Mouse (Mus musculus): ENCODE results near the gene Bbip1. TPM values are rescaled to one million over a fixed set of nuclear protein-coding genes. Genes with fewer than 3 reads are reported as not detected.
"Not testable (repeated sequence)": the region's sequence is repeated elsewhere in the genome, so short reads cannot be mapped to it uniquely, and the experiment has no call there.

Gene Bbip1
- total and polyA plus RNA-seq, 3 experiments = 71.3 to 75.9 TPM; not detected in 1

DNA sequence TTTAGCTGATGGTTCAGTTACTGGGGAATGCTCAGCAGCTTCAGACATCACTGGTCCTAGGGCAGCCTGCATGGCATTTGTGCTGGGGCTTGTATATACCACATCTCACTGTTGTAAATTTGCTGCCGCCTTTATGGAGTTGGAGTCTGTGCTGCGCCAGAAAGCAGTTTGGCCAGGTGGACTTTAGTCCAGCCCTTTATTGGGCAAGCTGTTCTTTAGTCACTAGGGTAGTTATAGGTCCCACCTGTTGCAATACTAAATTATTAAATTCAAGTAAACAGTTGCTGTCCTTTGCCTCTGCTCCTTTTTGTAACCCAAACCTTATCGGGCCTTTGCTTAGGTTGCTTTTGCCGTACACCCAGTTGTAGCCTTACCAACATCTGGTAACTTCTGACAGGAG, 29.5 kb downstream of the Bbip1 start:
- Histone ChIP-seq H3K9ac (ENCODE audit: control insufficient read depth, low read depth, low read length, poor library complexity, severe bottlenecking) (no peak overlapping the region), H3K27me3 (ENCODE audit: control insufficient read depth in 1 of 2, insufficient read depth in 2 of 2, low read length in 2 of 2) (no peaks in the 10 kb centered on the region), H3K4me3 (ENCODE audit: control insufficient read depth in 1 of 2, insufficient read depth in 1 of 2, low read depth in 2 of 2, low read length in 2 of 2) (no peak overlapping the region), H3K9me3 (replicated peaks; ENCODE audit: insufficient read depth, low read length) (no peaks in the 10 kb centered on the region), H3K27ac (ENCODE audit: control insufficient read depth, low read depth, low read length) (no peak overlapping the region), H3K4me1 (ENCODE audit: control insufficient read depth in 1 of 2, insufficient read depth in 2 of 2, low read length in 2 of 2) (no peaks in the 10 kb centered on the region), H3K79me2 (ENCODE audit: control insufficient read depth, insufficient read depth, low read length, poor library complexity) (no peaks in the 10 kb centered on the region), H3K36me3 (ENCODE audit: control insufficient read depth in 1 of 2, insufficient read depth in 2 of 2, low read length in 2 of 2) (peaks cover 0 to 11% of the 10 kb centered on the region in 2 experiments; a peak in 2 of 4 replicates)
- TF ChIP-seq TBP (IDR thresholded peaks at IDR 0.05; ENCODE audit: low read depth, low read length) = no peak
- no peak for TF ChIP-seq CHD1 (IDR thresholded peaks at IDR 0.05; ENCODE audit: low read depth, low read length)
- TF ChIP-seq NRF1 (IDR thresholded peaks at IDR 0.05; ENCODE audit: insufficient read depth, low read depth, low read length, poor library complexity, severe bottlenecking) = no peak
- TF ChIP-seq RCOR1 (IDR thresholded peaks at IDR 0.05; ENCODE audit: low read depth, low read length) = no peak
- no peak for TF ChIP-seq USF1 (IDR thresholded peaks at IDR 0.05; ENCODE audit: low read depth, low read length)
- no peak for TF ChIP-seq MYC (IDR thresholded peaks at IDR 0.05; ENCODE audit: low read depth, low read length)
- no peak for TF ChIP-seq KAT2A (conservative IDR thresholded peaks at IDR 0.05; ENCODE audit: low read depth, low read length)
- no peak for TF ChIP-seq ZKSCAN1 (IDR thresholded peaks at IDR 0.05; ENCODE audit: low read depth, low read length)
- TF ChIP-seq CTCF (IDR thresholded peaks at IDR 0.05 in 2 of 3, conservative IDR thresholded peaks at IDR 0.05 in 1 of 3; ENCODE audit: control insufficient read depth in 1 of 3, insufficient read depth in 1 of 3, low read depth in 2 of 3, low read length in 3 of 3, poor library complexity in 1 of 3, severe bottlenecking in 1 of 3) = no peak
- no peak for DNase-seq (ENCODE audit: low read depth, low spot score)

DNA sequence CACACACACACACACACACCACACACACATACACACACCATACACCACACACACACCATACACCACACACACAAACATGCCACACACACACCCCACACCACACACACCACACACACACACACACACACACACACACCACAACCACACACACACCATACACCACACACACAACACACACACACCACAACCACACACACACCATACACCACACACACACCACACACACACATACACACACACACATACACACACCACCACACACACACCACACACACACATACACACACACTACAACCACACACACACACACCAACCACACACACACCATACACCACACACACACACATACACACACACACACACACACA, 37.7 kb downstream of the Bbip1 start:
- not testable (repeated sequence) for H3K9ac ChIP-seq (ENCODE audit: control insufficient read depth, low read depth, low read length, poor library complexity, severe bottlenecking); DNase-seq (ENCODE audit: low read depth, low spot score); H3K27ac ChIP-seq (ENCODE audit: control insufficient read depth, low read depth, low read length); H3K4me3 ChIP-seq (ENCODE audit: control insufficient read depth in 1 of 2, insufficient read depth in 1 of 2, low read depth in 2 of 2, low read length in 2 of 2); H3K9me3 ChIP-seq (replicated peaks; ENCODE audit: insufficient read depth, low read length); H3K27me3 ChIP-seq (ENCODE audit: control insufficient read depth in 1 of 2, insufficient read depth in 2 of 2, low read length in 2 of 2)
- peaks cover 13 to 16% of the 10 kb centered on the region in 2 experiments for H3K4me1 ChIP-seq (ENCODE audit: control insufficient read depth in 1 of 2, insufficient read depth in 2 of 2, low read length in 2 of 2)
- peaks cover 11 to 14% of the 10 kb centered on the region in 2 experiments for H3K36me3 ChIP-seq (ENCODE audit: control insufficient read depth in 1 of 2, insufficient read depth in 2 of 2, low read length in 2 of 2)
- peak; percentile 97; the same call in 1 of the 2 replicates for TF ChIP-seq POLR2AphosphoS5 (IDR thresholded peaks at IDR 0.05; ENCODE audit: borderline replicate concordance, low read depth, low read length)
- peaks cover 12% of the 10 kb centered on the region for H3K79me2 ChIP-seq (ENCODE audit: control insufficient read depth, insufficient read depth, low read length, poor library complexity)

DNA sequence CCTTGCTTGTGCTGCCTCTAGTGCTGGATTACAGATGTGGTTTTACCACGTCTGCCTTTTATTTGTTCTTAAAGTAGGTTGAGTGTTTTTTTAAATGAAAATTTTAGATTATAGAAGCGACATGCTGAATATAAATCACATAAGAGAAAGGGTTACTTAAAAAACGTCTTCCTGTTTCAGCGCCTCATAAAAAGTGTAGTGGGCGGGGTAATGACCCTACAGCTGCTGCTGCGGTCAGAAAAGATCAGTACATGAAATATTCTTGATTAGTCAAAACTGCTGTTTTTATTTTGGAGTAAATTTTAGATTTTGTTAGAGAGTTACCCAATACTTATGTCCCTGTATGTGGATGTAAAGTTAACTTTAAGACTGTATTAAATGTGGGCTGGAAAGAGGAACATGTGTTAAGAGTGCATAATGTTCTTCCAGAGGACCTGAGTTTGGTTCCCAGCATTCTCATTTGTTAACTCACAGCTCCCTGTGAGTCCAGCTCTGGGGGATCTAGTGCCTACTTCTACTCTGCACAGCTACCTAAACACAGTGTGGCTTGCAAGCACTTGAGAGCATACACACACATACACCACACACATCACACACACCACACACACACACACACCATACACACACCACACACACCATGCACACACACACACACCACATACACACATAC, 38.3 kb downstream of the Bbip1 start:
- Histone ChIP-seq H3K36me3 (ENCODE audit: control insufficient read depth in 1 of 2, insufficient read depth in 2 of 2, low read length in 2 of 2) (peaks cover 12 to 14% of the 10 kb centered on the region in 2 experiments), H3K27ac (ENCODE audit: control insufficient read depth, low read depth, low read length) (peak overlapping the region; percentile 46), H3K4me3 (ENCODE audit: control insufficient read depth in 1 of 2, insufficient read depth in 1 of 2, low read depth in 2 of 2, low read length in 2 of 2) (peak overlapping the region; percentile 60 to 96), H3K9ac (ENCODE audit: control insufficient read depth, low read depth, low read length, poor library complexity, severe bottlenecking) (peak overlapping the region; percentile 53), H3K79me2 (ENCODE audit: control insufficient read depth, insufficient read depth, low read length, poor library complexity) (peaks cover 12% of the 10 kb centered on the region), H3K4me1 (ENCODE audit: control insufficient read depth in 1 of 2, insufficient read depth in 2 of 2, low read length in 2 of 2) (peaks cover 13 to 17% of the 10 kb centered on the region in 2 experiments), H3K27me3 (ENCODE audit: control insufficient read depth in 1 of 2, insufficient read depth in 2 of 2, low read length in 2 of 2) (no peaks in the 10 kb centered on the region), H3K9me3 (replicated peaks; ENCODE audit: insufficient read depth, low read length) (no peaks in the 10 kb centered on the region)
- DNase-seq (ENCODE audit: low read depth, low spot score) = peak; percentile 85
- peak; percentile 2; the same call in 1 of the 2 replicates for TF ChIP-seq RAD21 (IDR thresholded peaks at IDR 0.05; ENCODE audit: low read depth, low read length)
- peak; percentile 81 for TF ChIP-seq ZNF384 (IDR thresholded peaks at IDR 0.05; ENCODE audit: low read depth, low read length)
- peak; percentile 31 to 58; a peak in 2 of 4 replicates for TF ChIP-seq EP300 (IDR thresholded peaks at IDR 0.05; ENCODE audit: low read depth in 1 of 2, low read length in 2 of 2)
- no peak for TF ChIP-seq POLR2AphosphoS5 (IDR thresholded peaks at IDR 0.05; ENCODE audit: borderline replicate concordance, low read depth, low read length)
- TF ChIP-seq MXI1 (IDR thresholded peaks at IDR 0.05; ENCODE audit: low read depth, low read length) = 0 out of 2 replicates have a peak, but pooled peaks have one; percentile 69
- no peak for TF ChIP-seq USF1 (IDR thresholded peaks at IDR 0.05; ENCODE audit: low read depth, low read length)
- TF ChIP-seq SIN3A (IDR thresholded peaks at IDR 0.05; ENCODE audit: low read length) = peak; percentile 96
- no peak for TF ChIP-seq ZC3H11A (IDR thresholded peaks at IDR 0.05; ENCODE audit: low read depth, low read length)
- no peak for TF ChIP-seq JUND (IDR thresholded peaks at IDR 0.05; ENCODE audit: low read depth, low read length)
- 0 out of 2 replicates have a peak, but pooled peaks have one; percentile 39 for TF ChIP-seq BHLHE40 (IDR thresholded peaks at IDR 0.05; ENCODE audit: borderline replicate concordance, low read depth, low read length)
- no peak for TF ChIP-seq GABPA (IDR thresholded peaks at IDR 0.05; ENCODE audit: low read depth, low read length)
- 0 out of 2 replicates have a peak, but pooled peaks have one; percentile 18 for TF ChIP-seq TCF12 (IDR thresholded peaks at IDR 0.05; ENCODE audit: low read depth, low read length)
- no peak for TF ChIP-seq HCFC1 (IDR thresholded peaks at IDR 0.05; ENCODE audit: low read depth, low read length)
- no peak for TF ChIP-seq NRF1 (IDR thresholded peaks at IDR 0.05; ENCODE audit: insufficient read depth, low read depth, low read length, poor library complexity, severe bottlenecking)
- no peak for TF ChIP-seq CHD1 (IDR thresholded peaks at IDR 0.05; ENCODE audit: low read depth, low read length)
- peak; percentile 94 for TF ChIP-seq ETS1 (IDR thresholded peaks at IDR 0.05; ENCODE audit: low read depth, low read length)
- TF ChIP-seq E2F4 (IDR thresholded peaks at IDR 0.05; ENCODE audit: borderline replicate concordance, low read depth, low read length) = no peak
- peak; percentile 61 for TF ChIP-seq ELF1 (IDR thresholded peaks at IDR 0.05; ENCODE audit: low read depth, low read length)

Data from MEL (cell line).